23 mouse cellular contexts compared by ENCODE assay signal in the genomic region with DNA sequence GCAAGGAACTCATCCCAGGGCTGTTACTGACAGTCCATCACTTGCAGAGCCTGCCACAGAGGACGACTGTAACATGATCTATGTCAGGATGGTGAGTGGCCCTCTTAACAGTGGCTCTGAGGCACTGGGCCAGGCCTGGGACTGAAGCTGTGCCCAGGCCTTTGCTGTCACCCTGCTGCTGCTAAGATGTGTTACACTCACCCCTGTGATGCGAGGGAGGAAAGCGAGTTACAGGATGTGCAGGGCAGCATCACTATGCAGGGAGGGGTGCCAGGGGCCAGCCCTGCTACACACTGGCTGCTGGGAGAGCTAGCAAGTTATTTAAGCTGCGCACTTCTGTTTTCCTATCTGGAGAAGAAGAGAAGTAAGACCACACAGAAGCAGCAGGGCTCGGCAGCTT. TPM values are rescaled to one million over a fixed set of nuclear protein-coding genes. Genes with fewer than 3 reads are reported as not detected.
A peak's percentile ranks its signal among the peaks of the same experiment; 100 is the strongest.
DNase-seq lines count a peak whose midpoint lies in the region; ATAC-seq and TF ChIP-seq lines count a peak whose summit lies in the region.
"Had no signal": no experiment of that assay in that cellular context is flagged by ENCODE, and none has a peak within 500 bp of the region (broad histone marks: within the 10 kb centered on the region; RNA-seq: fewer than 3 reads in every experiment).

No protein-coding gene starts in this region.

- ATAC-seq in lung, embryonic 16.5 days (ENCODE audit: low read depth) = peak; percentile 91
- ATAC-seq in heart, embryonic 12.5 days (ENCODE audit: insufficient number of reproducible peaks, low FRiP score) = peak; percentile 45; the same call in 1 of the 2 replicates
- ATAC-seq: hindbrain, embryonic 16.5 days; intestine, postnatal 0 days had no signal

- H3K79me2 ChIP-seq in heart, adult 2 months (replicated peaks; ENCODE audit: control insufficient read depth, insufficient read depth, low read length) = no peaks in the 10 kb centered on the region

- H3K4me3 ChIP-seq in heart, adult 2 months = no peak overlapping the region
- no peak overlapping the region for H3K4me3 ChIP-seq in lung, embryonic 16.5 days (ENCODE audit: low read length)
- H3K4me3 ChIP-seq in heart, embryonic 12.5 days = no peak overlapping the region
- H3K4me3 ChIP-seq: embryonic facial prominence, embryonic 15.5 days; left cerebral cortex, adult 2 months; midbrain, embryonic 10.5 days; neural tube, embryonic 12.5 days had no signal

- H3K9me3 ChIP-seq in lung, embryonic 16.5 days (ENCODE audit: control insufficient read depth, low read length) = no peaks in the 10 kb centered on the region
- no peaks in the 10 kb centered on the region for H3K9me3 ChIP-seq in heart, embryonic 12.5 days (replicated peaks)
- H3K9me3 ChIP-seq: embryonic facial prominence, embryonic 15.5 days; midbrain, embryonic 10.5 days; neural tube, embryonic 12.5 days had no signal

- intact Hi-C loops in heart, adult 2 months (cut with DNase I) = no loop called here

- TF ChIP-seq CTCF in heart, adult 2 months (IDR thresholded peaks at IDR 0.05) = peak; percentile 25

- H3K27me3 ChIP-seq in heart, adult 2 months (ENCODE audit: control insufficient read depth, insufficient read depth, low read length) = no peaks in the 10 kb centered on the region
- H3K27me3 ChIP-seq in lung, embryonic 16.5 days (ENCODE audit: control insufficient read depth, insufficient read depth, low read depth, low read length) = no peaks in the 10 kb centered on the region
- no peaks in the 10 kb centered on the region for H3K27me3 ChIP-seq in heart, embryonic 12.5 days (replicated peaks)
- H3K27me3 ChIP-seq: embryonic facial prominence, embryonic 15.5 days; neural tube, embryonic 12.5 days had no signal

- no peak overlapping the region for H3K9ac ChIP-seq in heart, adult 2 months (ENCODE audit: low read depth, low read length)
- no peak overlapping the region for H3K9ac ChIP-seq in lung, embryonic 16.5 days (ENCODE audit: low read length)
- H3K9ac ChIP-seq in heart, embryonic 12.5 days = no peak overlapping the region
- H3K9ac ChIP-seq: embryonic facial prominence, embryonic 15.5 days; neural tube, embryonic 12.5 days had no signal

- no peak overlapping the region for H3K4me2 ChIP-seq in lung, embryonic 16.5 days (ENCODE audit: low read depth, low read length)
- H3K4me2 ChIP-seq in heart, embryonic 12.5 days = no peak overlapping the region
- H3K4me2 ChIP-seq: embryonic facial prominence, embryonic 15.5 days; neural tube, embryonic 12.5 days had no signal

- no peaks in the 10 kb centered on the region; the same call in 1 of the 2 replicates for H3K4me1 ChIP-seq in heart, adult 2 months (ENCODE audit: control insufficient read depth, insufficient read depth, low read length)
- peaks cover 7% of the 10 kb centered on the region; the same call in 1 of the 2 replicates for H3K4me1 ChIP-seq in lung, embryonic 16.5 days (replicated peaks; ENCODE audit: control insufficient read depth, insufficient read depth, low read length)
- H3K4me1 ChIP-seq in heart, embryonic 12.5 days (replicated peaks) = peaks cover 13% of the 10 kb centered on the region
- H3K4me1 ChIP-seq: neural tube, embryonic 12.5 days had no signal

- 34% methylated on average over 5 of the region's 5 CpGs for WGBS in heart, adult 2 months
- WGBS in lung, embryonic 16.5 days = 19% methylated on average over 5 of the region's 5 CpGs
- 23% methylated on average over 5 of the region's 5 CpGs for WGBS in heart, embryonic 12.5 days

- TF ChIP-seq POLR2A in heart, adult 2 months (IDR thresholded peaks at IDR 0.05; ENCODE audit: insufficient read depth, low read depth, low read length) = no peak

- no peaks in the 10 kb centered on the region for H3K36me3 ChIP-seq in heart, adult 2 months (ENCODE audit: control insufficient read depth, insufficient read depth, low read length)
- H3K36me3 ChIP-seq in lung, embryonic 16.5 days (ENCODE audit: control insufficient read depth, insufficient read depth, low read length) = no peaks in the 10 kb centered on the region
- no peaks in the 10 kb centered on the region for H3K36me3 ChIP-seq in heart, embryonic 12.5 days
- H3K36me3 ChIP-seq: embryonic facial prominence, embryonic 15.5 days; midbrain, embryonic 10.5 days; neural tube, embryonic 12.5 days had no signal

- DNase-seq in heart, adult 2 months = peak in 1 of 2 experiments; percentile 14
- DNase-seq in heart, adult 11 months = no peak
- DNase-seq in lung, postnatal 25 days (ENCODE audit: low spot score) = no peak
- DNase-seq in skeletal muscle tissue, adult 2 months (ENCODE audit: low read depth, low spot score) = peak; percentile 25
- DNase-seq in right cerebral cortex, postnatal 14 days = no peak
- DNase-seq: adrenal gland, postnatal 14 days; cerebellum, adult 18-20 months; cerebellum, postnatal 36 days; gastrocnemius, postnatal 14 days; kidney, postnatal 25 days; right cerebral cortex, postnatal 25 days; thymus, postnatal 4 days had no signal

- no peak overlapping the region for H3K27ac ChIP-seq in heart, adult 2 months
- no peak overlapping the region for H3K27ac ChIP-seq in lung, embryonic 16.5 days (ENCODE audit: low read length)
- H3K27ac ChIP-seq in heart, embryonic 12.5 days (ENCODE audit: poor library complexity, severe bottlenecking) = 0 out of 2 replicates have a peak overlapping the region, but pooled peaks have one; percentile 0
- H3K27ac ChIP-seq: embryonic facial prominence, embryonic 15.5 days; left cerebral cortex, adult 2 months; midbrain, embryonic 10.5 days; neural tube, embryonic 12.5 days had no signal

- no peak for TF ChIP-seq EP300 in heart, adult 2 months (IDR thresholded peaks at IDR 0.05; ENCODE audit: insufficient read depth, low read depth, low read length)

RNA-seq across cellular contexts. Expression of gene Vwa2, which starts 17.6 kb away (rescaled TPM):
- not detected for total RNA-seq in heart, adult 2 months (2021)
- polyA plus RNA-seq in heart, adult 2 months (2012; rRNA removed) = not detected in 2 replicates
- 7.8 and 8.9 TPM in 2 replicates for polyA plus RNA-seq in lung, embryonic 16.5 days (2015; fragmentation: Nextera tagmentation; extraction: Ambion mirVana)
- 0.22 and 0.23 TPM in 2 replicates for polyA plus RNA-seq in heart, embryonic 12.5 days (2016; fragmentation: Nextera tagmentation; extraction: Ambion mirVana)
- total RNA-seq: adrenal gland, postnatal 14 days; gastrocnemius, postnatal 14 days; heart, postnatal 14 days; left cerebral cortex, adult 2 months; monocyte, adult 5-6 weeks had no signal

RNA-seq across cellular contexts. Expression of gene Tdrd1, which starts 30.4 kb away (rescaled TPM):
- total RNA-seq in heart, adult 2 months (2021) = not detected
- polyA plus RNA-seq in heart, adult 2 months (2012; rRNA removed) = 0.02 and 0.06 TPM in 2 replicates
- polyA plus RNA-seq in lung, embryonic 16.5 days (2015; fragmentation: Nextera tagmentation; extraction: Ambion mirVana) = 1.3 TPM in 2 replicates
- 0.89 and 0.97 TPM in 2 replicates for polyA plus RNA-seq in heart, embryonic 12.5 days (2016; fragmentation: Nextera tagmentation; extraction: Ambion mirVana)
- total RNA-seq: adrenal gland, postnatal 14 days; gastrocnemius, postnatal 14 days had no signal
- polyA plus RNA-seq: C2C12 had no signal

RNA-seq across cellular contexts. Expression of gene Ccdc186, which starts 34.5 kb away (rescaled TPM):
- 10 to 100 TPM; 24.9 to 28.6 TPM for total RNA-seq in heart, adult 2 months (2021)
- 5.0 and 7.9 TPM in 2 replicates for polyA plus RNA-seq in heart, adult 2 months (2012; rRNA removed)
- polyA plus RNA-seq in lung, embryonic 16.5 days (2015; fragmentation: Nextera tagmentation; extraction: Ambion mirVana) = 28.0 and 29.0 TPM in 2 replicates
- polyA plus RNA-seq in heart, embryonic 12.5 days (2016; fragmentation: Nextera tagmentation; extraction: Ambion mirVana) = 19.5 and 20.3 TPM in 2 replicates
